ENCODE assay signal across 28 mouse cellular contexts in genomic region chr1:132425600-132425999, GRCm38 (mm10). TPM values are rescaled to one million over a fixed set of nuclear protein-coding genes. Genes with fewer than 3 reads are reported as not detected.
DNase-seq lines count a peak whose midpoint lies in the region; ATAC-seq and TF ChIP-seq lines count a peak whose summit lies in the region.
"Had no signal": no experiment of that assay in that cellular context is flagged by ENCODE, and none has a peak within 500 bp of the region (broad histone marks: within the 10 kb centered on the region; RNA-seq: fewer than 3 reads in every experiment).

No protein-coding gene starts in this region.

- no peak for TF ChIP-seq POLR2A in brain, embryonic 14.5 days (IDR thresholded peaks at IDR 0.05; ENCODE audit: borderline replicate concordance, extremely low read depth, insufficient read depth, insufficient read length, poor library complexity, severe bottlenecking)

- no peaks in the 10 kb centered on the region for H3K27me3 ChIP-seq in forebrain, embryonic 14.5 days (replicated peaks; ENCODE audit: control insufficient read depth, insufficient read depth, low read length)
- H3K27me3 ChIP-seq in forebrain, embryonic 12.5 days: no peaks in the 10 kb centered on the region
- H3K27me3 ChIP-seq: embryonic facial prominence, embryonic 13.5 days; heart, embryonic 12.5 days; heart, embryonic 15.5 days had no signal

- H3K9me3 ChIP-seq in forebrain, embryonic 14.5 days (replicated peaks; ENCODE audit: control insufficient read depth, low read length): no peaks in the 10 kb centered on the region
- H3K9me3 ChIP-seq in forebrain, embryonic 12.5 days: no peaks in the 10 kb centered on the region
- H3K9me3 ChIP-seq: embryonic facial prominence, embryonic 10.5 days; embryonic facial prominence, embryonic 13.5 days; heart, embryonic 12.5 days; heart, embryonic 15.5 days had no signal

- H3K4me3 ChIP-seq in forebrain, embryonic 14.5 days (ENCODE audit: low read depth, low read length): no peak overlapping the region
- no peak overlapping the region for H3K4me3 ChIP-seq in forebrain, embryonic 12.5 days (replicated peaks)
- H3K4me3 ChIP-seq in layer of hippocampus, adult 2 months: no peak overlapping the region
- H3K4me3 ChIP-seq: embryonic facial prominence, embryonic 10.5 days; embryonic facial prominence, embryonic 13.5 days; erythroblast, embryonic 14.5 days; gastrocnemius, adult 2 months; heart, embryonic 12.5 days; heart, embryonic 15.5 days had no signal

- H3K4me2 ChIP-seq in forebrain, embryonic 14.5 days (ENCODE audit: low read length): no peak overlapping the region
- H3K4me2 ChIP-seq in forebrain, embryonic 12.5 days: no peak overlapping the region
- H3K4me2 ChIP-seq: embryonic facial prominence, embryonic 13.5 days; heart, embryonic 12.5 days; heart, embryonic 15.5 days; hindbrain, embryonic 14.5 days had no signal

- DNase-seq in forebrain, embryonic 14.5 days (ENCODE audit: low spot score): peak; percentile 22
- DNase-seq in layer of hippocampus, adult 2 months (ENCODE audit: low spot score in 2 of 2): no peak
- no peak for DNase-seq in layer of hippocampus, adult 8-10 months (ENCODE audit: low spot score in 2 of 2)
- DNase-seq in MN1 (ENCODE audit: low spot score): peak; percentile 41
- peak; percentile 46 for DNase-seq in brain, embryonic 14.5 days (ENCODE audit: low read depth)
- no peak for DNase-seq in adrenal gland, postnatal 14 days
- DNase-seq in embryo, embryonic 10.5 days (ENCODE audit: low spot score): no peak
- DNase-seq: adrenal gland, postnatal 10 days; cerebellum, adult 11-12 months; cerebellum, adult 9-10 months; cerebellum, postnatal 25 days; embryo, embryonic 11 days; gastrocnemius, adult 2 months; gastrocnemius, postnatal 14 days; heart, adult 18-20 months; heart, postnatal 10 days; heart, postnatal 36 days; kidney, adult 2 months had no signal

- no peak for TF ChIP-seq CTCF in layer of hippocampus, adult 2 months (conservative IDR thresholded peaks at IDR 0.05)
- no peak for TF ChIP-seq CTCF in brain, embryonic 14.5 days (IDR thresholded peaks at IDR 0.05; ENCODE audit: borderline replicate concordance, extremely low read depth, insufficient read depth, insufficient read length)

- H3K27ac ChIP-seq in forebrain, embryonic 14.5 days (ENCODE audit: low read depth, low read length): no peak overlapping the region; the same call in 1 of the 2 replicates
- no peak overlapping the region for H3K27ac ChIP-seq in forebrain, embryonic 12.5 days
- H3K27ac ChIP-seq in layer of hippocampus, adult 2 months: peak overlapping the region; percentile 47
- H3K27ac ChIP-seq: embryonic facial prominence, embryonic 10.5 days; embryonic facial prominence, embryonic 13.5 days; gastrocnemius, adult 2 months; heart, embryonic 15.5 days; hindbrain, embryonic 14.5 days had no signal

- H3K36me3 ChIP-seq in forebrain, embryonic 14.5 days (ENCODE audit: control insufficient read depth, insufficient read depth, low read length): no peaks in the 10 kb centered on the region
- no peaks in the 10 kb centered on the region for H3K36me3 ChIP-seq in forebrain, embryonic 12.5 days (replicated peaks)
- H3K36me3 ChIP-seq: heart, embryonic 15.5 days had no signal

- H3K4me1 ChIP-seq in forebrain, embryonic 14.5 days (ENCODE audit: control insufficient read depth, insufficient read depth, low read length): 0 out of 2 replicates have a peak, but pooled peaks cover 4% of the 10 kb centered on the region
- peaks cover 4% of the 10 kb centered on the region; the same call in 1 of the 2 replicates for H3K4me1 ChIP-seq in forebrain, embryonic 12.5 days
- H3K4me1 ChIP-seq: heart, embryonic 12.5 days; heart, embryonic 15.5 days had no signal

- no peak for ATAC-seq in forebrain, embryonic 14.5 days
- ATAC-seq in forebrain, embryonic 12.5 days (ENCODE audit: low FRiP score): no peak
- ATAC-seq: activated CD4-positive, CD25-positive, alpha-beta regulatory T cell, adult 4 months; CD4-positive, CD25-positive, alpha-beta regulatory T cell, adult 4 months; intestine, postnatal 0 days had no signal

- no peak overlapping the region for H3K9ac ChIP-seq in forebrain, embryonic 14.5 days (ENCODE audit: low read length)
- no peak overlapping the region for H3K9ac ChIP-seq in forebrain, embryonic 12.5 days
- H3K9ac ChIP-seq: embryonic facial prominence, embryonic 13.5 days; heart, embryonic 12.5 days; heart, embryonic 15.5 days; hindbrain, embryonic 14.5 days had no signal

RNA-seq across cellular contexts. Expression of gene Dstyk, which starts 8.2 kb away (rescaled TPM):
- 7.7 and 8.9 TPM in 2 replicates for polyA plus RNA-seq in forebrain, embryonic 14.5 days (2014; fragmentation: Nextera tagmentation; extraction: Ambion mirVana)
- 14.7 and 16.1 TPM in 2 replicates for polyA plus RNA-seq in forebrain, embryonic 12.5 days (2016; fragmentation: Nextera tagmentation; extraction: Ambion mirVana)
- 10 to 100 TPM; 49.0 to 50.2 TPM for total RNA-seq in layer of hippocampus, adult 2 months (2021)
- 10 to 100 TPM; 41.2 to 53.1 (median 47.5) TPM for total RNA-seq in layer of hippocampus, adult 8-10 months (2022)
- polyA plus RNA-seq in brain, embryonic 14.5 days (2012; rRNA removed): 13.4 and 13.6 TPM in 2 replicates
- total RNA-seq in adrenal gland, postnatal 14 days (2021): 20.1 and 23.2 TPM in 2 replicates

RNA-seq across cellular contexts. Expression of gene Tmcc2, which starts 34.5 kb away (rescaled TPM):
- polyA plus RNA-seq in forebrain, embryonic 14.5 days (2014; fragmentation: Nextera tagmentation; extraction: Ambion mirVana): 18.2 and 23.1 TPM in 2 replicates
- polyA plus RNA-seq in forebrain, embryonic 12.5 days (2016; fragmentation: Nextera tagmentation; extraction: Ambion mirVana): 24.0 and 26.9 TPM in 2 replicates
- 100 to 1,000 TPM; 242 to 256 TPM for total RNA-seq in layer of hippocampus, adult 2 months (2021)
- total RNA-seq in layer of hippocampus, adult 8-10 months (2022): 100 to 1,000 TPM; 201 to 235 (median 218) TPM
- polyA plus RNA-seq in brain, embryonic 14.5 days (2012; rRNA removed): 53.1 and 74.0 TPM in 2 replicates
- total RNA-seq in adrenal gland, postnatal 14 days (2021): 12.1 and 26.9 TPM in 2 replicates

RNA-seq across cellular contexts. Expression of gene Rbbp5, which starts 51.6 kb away (rescaled TPM):
- 46.5 and 53.7 TPM in 2 replicates for polyA plus RNA-seq in forebrain, embryonic 14.5 days (2014; fragmentation: Nextera tagmentation; extraction: Ambion mirVana)
- polyA plus RNA-seq in forebrain, embryonic 12.5 days (2016; fragmentation: Nextera tagmentation; extraction: Ambion mirVana): 63.3 and 67.3 TPM in 2 replicates
- total RNA-seq in layer of hippocampus, adult 2 months (2021): 10 to 100 TPM; 64.0 to 71.1 TPM
- total RNA-seq in layer of hippocampus, adult 8-10 months (2022): 10 to 100 TPM; 57.2 to 73.3 (median 65.9) TPM
- 51.7 and 54.8 TPM in 2 replicates for polyA plus RNA-seq in brain, embryonic 14.5 days (2012; rRNA removed)
- total RNA-seq in adrenal gland, postnatal 14 days (2021): 31.6 and 33.2 TPM in 2 replicates

Comparison
In these comparisons a context has a peak if more than half of its experiments do, and no peak if none do; other contexts are left out.
1. DNase-seq: peak in forebrain, embryonic 14.5 days (single experiment), MN1 (single experiment) and brain, embryonic 14.5 days (single experiment); none in layer of hippocampus, adult 2 months (0 of 2), layer of hippocampus, adult 8-10 months (0 of 2), adrenal gland, postnatal 14 days (single experiment) and embryo, embryonic 10.5 days (single experiment).